19 mouse cellular contexts compared by ENCODE assay signal in genomic region chr6:117935681-117936612, GRCm38 (mm10). TPM values are rescaled to one million over a fixed set of nuclear protein-coding genes. Genes with fewer than 3 reads are reported as not detected.
"Had no signal": no experiment of that assay in that cellular context is flagged by ENCODE, and none has a peak within 500 bp of the region (broad histone marks: within the 10 kb centered on the region; RNA-seq: fewer than 3 reads in every experiment).

No protein-coding gene starts in this region.

- H3K9ac ChIP-seq: intestine, embryonic 15.5 days; liver, embryonic 15.5 days; midbrain, embryonic 13.5 days; neural tube, embryonic 12.5 days had no signal

- H3K27ac ChIP-seq: intestine, embryonic 15.5 days; left cerebral cortex, adult 2 months; limb, embryonic 10.5 days; liver, embryonic 15.5 days; midbrain, embryonic 13.5 days; neural tube, embryonic 12.5 days had no signal

- H3K4me1 ChIP-seq: intestine, embryonic 15.5 days; limb, embryonic 10.5 days; midbrain, embryonic 13.5 days; neural tube, embryonic 12.5 days had no signal

- H3K9me3 ChIP-seq: intestine, embryonic 15.5 days; limb, embryonic 10.5 days; liver, embryonic 15.5 days; midbrain, embryonic 13.5 days; neural tube, embryonic 12.5 days had no signal

- H3K4me2 ChIP-seq: intestine, embryonic 15.5 days; liver, embryonic 11.5 days; liver, embryonic 15.5 days; midbrain, embryonic 13.5 days; neural tube, embryonic 12.5 days had no signal

- H3K4me3 ChIP-seq: intestine, embryonic 15.5 days; left cerebral cortex, adult 2 months; limb, embryonic 10.5 days; liver, embryonic 15.5 days; midbrain, embryonic 13.5 days; myocyte; neural tube, embryonic 12.5 days had no signal

- ATAC-seq: intestine, embryonic 15.5 days; lung, postnatal 0 days; midbrain, embryonic 13.5 days had no signal

- DNase-seq: kidney, adult 18-20 months; lung, adult 2 months; lung, postnatal 4 days; thymus, adult 18-20 months; thymus, postnatal 14 days had no signal

- H3K36me3 ChIP-seq: intestine, embryonic 15.5 days; limb, embryonic 10.5 days; liver, embryonic 15.5 days; midbrain, embryonic 13.5 days; neural tube, embryonic 12.5 days had no signal

- H3K27me3 ChIP-seq: intestine, embryonic 15.5 days; liver, embryonic 15.5 days; midbrain, embryonic 13.5 days; neural tube, embryonic 12.5 days had no signal

RNA-seq across cellular contexts. Expression of gene Fxyd4, which starts 1.5 kb away (rescaled TPM):
- total RNA-seq: layer of hippocampus, postnatal 25 days; left cerebral cortex, adult 2 months; left cerebral cortex, postnatal 14 days; megakaryocyte-erythroid progenitor cell, adult 5-6 weeks; midbrain, postnatal 0 days; neutrophil, adult 5-6 weeks had no signal
